In the genomic region with DNA sequence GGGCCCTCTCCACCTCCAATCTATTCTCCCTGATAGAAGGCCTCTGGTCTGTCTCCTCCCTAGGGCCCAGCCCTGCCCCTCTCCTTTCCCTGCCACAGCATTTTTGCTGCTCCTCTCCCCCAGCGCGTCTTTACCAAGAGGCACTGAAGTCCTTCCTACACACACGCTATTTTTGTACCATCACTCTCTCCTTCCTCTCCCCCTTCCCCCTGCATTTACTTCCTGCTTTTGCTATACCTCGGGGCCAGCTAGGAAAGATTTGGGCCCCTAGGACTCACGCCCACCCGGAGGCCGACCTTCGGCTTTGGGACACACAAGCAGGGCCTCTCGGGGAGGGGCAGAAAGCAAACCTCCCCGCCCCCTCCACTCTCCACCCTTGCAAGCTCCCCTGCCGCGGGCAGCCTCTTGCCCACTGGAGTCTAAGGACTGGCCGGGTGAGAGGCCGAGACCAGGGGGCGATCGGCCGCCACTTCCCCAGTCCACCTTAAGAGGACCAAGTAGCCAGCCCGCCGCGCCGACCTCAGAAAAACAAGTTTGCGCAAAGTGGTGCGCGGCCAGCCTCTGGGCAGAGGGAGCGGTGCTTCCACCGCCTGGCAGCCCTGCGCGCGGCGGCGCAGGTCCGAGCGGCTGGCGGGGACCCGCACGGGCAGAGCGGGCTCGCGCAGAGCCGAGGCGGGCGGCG, we compare ENCODE assay signal across 8 mouse cellular contexts. TPM values are rescaled to one million over a fixed set of nuclear protein-coding genes. Genes with fewer than 3 reads are reported as not detected.
DNase-seq lines count a peak whose midpoint lies in the region; ATAC-seq and TF ChIP-seq lines count a peak whose summit lies in the region.

A gene (plus strand): TSS at position 377 of the 682 bp plus-strand sequence.

- TF ChIP-seq CTCF in intestine, postnatal 0 days (IDR thresholded peaks at IDR 0.05; ENCODE audit: low read depth) = no peak; the same call in 1 of the 2 replicates

- H3K27ac ChIP-seq in embryonic facial prominence, embryonic 11.5 days (replicated peaks; ENCODE audit: low read depth, low read length) = peak within 1 kb of the TSS; percentile 83
- H3K27ac ChIP-seq in intestine, postnatal 0 days (ENCODE audit: low read depth, low read length) = peak within 1 kb of the TSS; percentile 58

- peak within 1 kb of the TSS; percentile 90 for H3K4me2 ChIP-seq in embryonic facial prominence, embryonic 11.5 days (ENCODE audit: low read depth, low read length)
- H3K4me2 ChIP-seq in intestine, postnatal 0 days (replicated peaks; ENCODE audit: low read depth) = peak within 1 kb of the TSS; percentile 95

- no peaks in the 10 kb centered on the region for H3K36me3 ChIP-seq in embryonic facial prominence, embryonic 11.5 days (replicated peaks; ENCODE audit: control insufficient read depth, insufficient read depth, low read depth, low read length)
- no peaks in the 10 kb centered on the region for H3K36me3 ChIP-seq in intestine, postnatal 0 days (ENCODE audit: control insufficient read depth, insufficient read depth)

- H3K4me1 ChIP-seq in embryonic facial prominence, embryonic 11.5 days (ENCODE audit: control insufficient read depth, insufficient read depth, low read length) = no peaks in the 10 kb centered on the region; the same call in 1 of the 2 replicates
- H3K4me1 ChIP-seq in intestine, postnatal 0 days (replicated peaks; ENCODE audit: control insufficient read depth, insufficient read depth, low read length) = peaks cover 3% of the 10 kb centered on the region; the same call in 1 of the 2 replicates

- DNase-seq in adrenal gland, postnatal 36 days = peak; percentile 83 to 89
- DNase-seq in embryonic facial prominence, embryonic 11.5 days (ENCODE audit: low spot score) = peak; percentile 74
- no peak for DNase-seq in gonadal fat pad, adult 2 months (ENCODE audit: low read depth)
- peak; percentile 80 to 83 for DNase-seq in left cerebral cortex, postnatal 36 days (ENCODE audit: low spot score in 2 of 2)
- peak; percentile 70 to 85 for DNase-seq in right cerebral cortex, postnatal 36 days (ENCODE audit: low spot score in 2 of 2)

- peak within 1 kb of the TSS; percentile 69 for H3K4me3 ChIP-seq in embryonic facial prominence, embryonic 11.5 days (ENCODE audit: low read depth, low read length)
- peak within 1 kb of the TSS; percentile 70 for H3K4me3 ChIP-seq in intestine, postnatal 0 days (ENCODE audit: low read depth, low read length)

- H3K27me3 ChIP-seq in embryonic facial prominence, embryonic 11.5 days (ENCODE audit: control insufficient read depth, insufficient read depth, low read length) = no peaks in the 10 kb centered on the region
- no peaks in the 10 kb centered on the region for H3K27me3 ChIP-seq in intestine, postnatal 0 days (replicated peaks; ENCODE audit: control insufficient read depth, insufficient read depth, low read length)

- under 1% methylated on average over 43 of the region's 43 CpGs for WGBS in embryonic facial prominence, embryonic 11.5 days
- WGBS in intestine, postnatal 0 days = under 1% methylated on average over 33 of the region's 43 CpGs

- intact Hi-C loops in left cerebral cortex, postnatal 36 days (cut with DNase I) = loop anchor here (1.0 to 5.0 kb wide), 3 partner anchors 18 to 90 kb away; no protein-coding TSS in a partner anchor

- H3K9me3 ChIP-seq in embryonic facial prominence, embryonic 11.5 days (replicated peaks; ENCODE audit: control insufficient read depth, low read length) = no peaks in the 10 kb centered on the region
- H3K9me3 ChIP-seq in intestine, postnatal 0 days (ENCODE audit: control insufficient read depth) = no peaks in the 10 kb centered on the region

- peak; percentile 83 for ATAC-seq in embryonic facial prominence, embryonic 11.5 days (replicated peaks; ENCODE audit: insufficient number of reproducible peaks, low FRiP score, low TSS enrichment, low read depth)
- ATAC-seq in intestine, postnatal 0 days = peak; percentile 62
- 0 out of 2 replicates have a peak, but pooled peaks have one; percentile 11 for ATAC-seq in megakaryocyte-erythroid progenitor cell, adult 5-6 weeks (replicated peaks; ENCODE audit: low FRiP score, low TSS enrichment, poor library complexity, severe bottlenecking)
- no peak for ATAC-seq in inflammation-experienced regulatory T-cells, adult 6 months

- peak within 1 kb of the TSS; percentile 86 for H3K9ac ChIP-seq in embryonic facial prominence, embryonic 11.5 days (replicated peaks; ENCODE audit: low read length)
- peak within 1 kb of the TSS; percentile 67 for H3K9ac ChIP-seq in intestine, postnatal 0 days (ENCODE audit: low read depth, low read length)

RNA-seq across cellular contexts. Expression of the gene that starts here (rescaled TPM):
- total RNA-seq in adrenal gland, postnatal 36 days (2021) = 10 to 100 TPM; 37.5 to 66.5 TPM
- 20.9 and 21.2 TPM in 2 replicates for polyA plus RNA-seq in embryonic facial prominence, embryonic 11.5 days (2014; fragmentation: Nextera tagmentation; extraction: Ambion mirVana)
- 37.5 and 42.0 TPM in 2 replicates for polyA plus RNA-seq in gonadal fat pad, adult 2 months (2012; rRNA removed)
- polyA plus RNA-seq in intestine, postnatal 0 days (2015; fragmentation: Nextera tagmentation; extraction: Ambion mirVana) = 9.5 and 9.7 TPM in 2 replicates
- total RNA-seq in left cerebral cortex, postnatal 36 days (2021) = 100 to 1,000 TPM; 386 to 401 TPM
- 5.1 and 8.0 TPM in 2 replicates for total RNA-seq in megakaryocyte-erythroid progenitor cell, adult 5-6 weeks (2014; fragmentation: Nextera tagmentation)
- 0.52 and 2.7 TPM in 2 replicates for total RNA-seq in megakaryocyte-erythroid progenitor cell, adult 5-6 weeks (2017)
- 1 to 10 TPM in 1 of 3 experiments, under 1 TPM in 1, not detected in 1; 0.96 to 1.0 TPM for polyA plus RNA-seq in inflammation-experienced regulatory T-cells, adult 6 months (2017; shearing (Covaris generic))

Comparison
In these comparisons a context has a peak if more than half of its experiments do, and no peak if none do; other contexts are left out.
1. RNA of the gene that starts here (total RNA-seq): 386 to 401 TPM in left cerebral cortex, postnatal 36 days; 37.5 to 66.5 TPM in adrenal gland, postnatal 36 days and 0.52 to 8.0 TPM in megakaryocyte-erythroid progenitor cell, adult 5-6 weeks; every median in the first group is over 4 times any median in the second.